Mouse (Mus musculus): Measurements from ENCODE around the gene C1qtnf3.

Gene C1qtnf3
- long read RNA-seq, experiment 1: 0 reads
- long read RNA-seq, experiment 2: 0 reads

DNA sequence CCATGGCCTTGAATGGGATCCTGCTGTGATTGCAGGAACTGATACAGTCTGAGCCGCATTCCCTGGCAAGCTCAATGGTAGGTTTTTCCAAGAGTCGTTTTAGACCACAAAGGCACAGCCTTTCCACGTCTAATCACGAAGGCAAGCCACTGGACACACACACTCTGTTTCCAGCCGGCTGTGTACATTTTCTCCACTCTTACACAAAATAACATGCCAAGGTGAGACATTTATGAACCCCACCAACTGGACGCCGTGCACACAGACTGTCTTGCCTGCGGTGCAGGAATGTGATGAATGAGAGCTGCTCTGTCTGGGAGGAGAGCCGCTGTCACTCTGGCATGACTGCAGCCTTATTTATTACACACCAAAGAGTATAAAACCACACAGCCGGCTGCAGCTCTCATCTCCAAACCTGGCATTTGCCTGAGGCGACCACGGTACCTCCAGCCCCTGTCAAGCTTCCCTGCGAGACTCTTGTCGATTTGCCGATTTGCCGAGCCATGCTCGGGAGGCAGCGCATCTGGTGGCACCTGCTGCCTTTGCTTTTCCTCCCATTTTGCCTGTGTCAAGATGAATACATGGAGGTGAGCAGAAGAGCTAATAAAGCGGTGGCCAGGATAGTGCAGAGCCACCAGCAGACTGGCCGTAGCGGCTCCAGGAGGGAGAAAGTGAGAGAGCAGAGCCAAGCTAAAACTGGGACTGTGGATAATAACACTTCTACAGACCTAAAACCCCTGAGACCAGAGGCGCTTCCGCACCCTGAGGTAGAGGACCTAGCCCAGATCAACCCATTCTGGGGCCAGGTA, at the start of gene C1qtnf3:
TSS of gene C1qtnf3 (plus strand) at position 382 of the 809 bp plus-strand sequence.
- intact Hi-C loops (cut with DNase I): no loop called here

DNA sequence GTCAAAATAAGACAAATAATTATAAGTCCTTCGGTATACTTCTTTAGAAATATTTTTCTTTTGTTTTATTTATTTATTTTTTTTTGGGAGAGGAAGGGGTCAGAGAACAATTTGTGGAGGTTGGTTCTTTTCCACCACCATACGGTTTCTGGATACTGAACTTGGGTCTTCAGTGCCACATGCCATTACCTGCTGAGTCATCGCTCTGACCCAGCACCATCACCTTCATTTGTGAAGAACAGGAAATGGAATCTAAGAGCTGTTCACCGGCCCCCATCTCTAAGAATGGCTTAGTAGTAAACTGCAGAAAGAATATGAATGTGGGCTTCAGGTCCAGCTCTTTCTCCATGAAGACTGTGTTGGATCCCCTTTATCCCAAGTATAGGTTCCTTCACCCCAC, 49.8 kb upstream of the C1qtnf3 start:
- intact Hi-C loops (cut with DNase I): no loop called here

DNA sequence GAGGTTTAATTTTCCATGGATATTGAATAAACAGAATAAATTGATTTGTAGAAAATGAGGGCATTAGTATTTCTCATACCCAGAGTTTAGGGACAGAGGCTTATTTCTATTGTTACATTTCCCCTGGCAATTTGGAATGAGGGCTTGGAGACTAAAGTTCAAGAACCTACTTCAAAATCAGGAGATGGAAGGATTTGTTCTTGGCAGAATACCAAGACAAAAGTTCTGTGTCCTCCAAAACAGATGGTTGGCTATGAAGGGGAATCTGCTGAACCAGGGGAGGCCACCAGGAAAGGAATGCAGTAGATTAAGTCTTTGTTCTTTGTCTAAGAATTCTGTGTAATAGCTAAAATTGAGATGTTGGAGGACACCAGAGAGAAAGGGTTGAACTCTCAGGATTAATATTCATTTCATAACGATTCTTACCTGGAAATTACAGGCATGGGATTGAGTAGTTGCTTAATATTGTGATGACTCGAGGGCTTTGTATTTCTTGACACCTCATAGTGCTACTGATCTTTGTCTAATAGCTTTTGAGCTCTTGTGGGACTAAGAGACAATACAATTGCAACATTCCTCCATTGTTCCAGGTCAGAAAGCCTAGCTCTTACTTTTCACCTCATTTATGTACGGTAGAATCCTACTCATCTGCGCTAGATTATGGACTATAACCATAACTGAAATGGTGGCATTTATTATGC, 35.4 kb upstream of the C1qtnf3 start:
- intact Hi-C loops (cut with DNase I): no loop called here

DNA sequence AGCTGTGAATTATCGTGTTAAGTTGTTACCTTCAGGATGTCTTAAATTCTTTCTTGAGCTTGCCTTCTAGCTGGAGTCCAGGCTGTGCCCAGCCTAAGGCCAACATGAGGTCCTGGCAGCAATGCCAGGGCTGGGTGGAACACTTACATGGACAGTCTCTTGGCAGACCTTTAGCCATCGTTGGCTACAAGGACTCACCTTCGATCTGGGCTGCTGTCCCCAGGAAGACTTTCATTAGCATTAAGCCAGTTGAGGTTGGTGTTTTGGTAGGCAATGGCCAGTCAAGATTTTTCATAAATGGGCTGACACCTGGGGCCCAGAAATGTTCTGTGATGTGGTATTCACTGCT, 34.8 kb upstream of the C1qtnf3 start:
- intact Hi-C loops (cut with DNase I): no loop called here

- intact Hi-C loops (cut with DNase I): loop anchor here (5.0 kb wide), 4 partner anchors 72 to 462 kb away; partner anchors contain the start of gene Rxfp3
Observed at GRCm38 (mm10) chr15:10920212-10920611, 31.9 kb upstream of the C1qtnf3 start.

DNA sequence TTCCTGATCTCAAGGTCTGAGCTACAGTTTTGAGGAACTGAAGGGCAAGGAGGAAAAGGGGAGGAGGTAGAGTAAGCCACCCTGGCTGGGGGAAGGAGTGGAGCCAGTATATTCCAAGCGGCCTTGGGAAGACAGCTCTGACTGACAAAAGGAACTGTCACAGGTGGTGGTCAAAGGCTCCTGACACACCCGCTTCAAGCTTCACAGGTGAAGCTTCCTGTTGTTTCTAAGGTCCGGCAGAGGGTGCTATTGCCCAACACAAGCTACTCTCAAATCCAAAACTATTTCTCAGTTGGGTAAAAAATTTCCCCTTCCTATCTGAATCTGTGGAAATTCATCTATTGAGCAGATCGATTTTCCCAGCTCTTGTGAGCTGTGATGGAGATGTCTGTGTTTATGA, 31.1 kb upstream of the C1qtnf3 start:
- intact Hi-C loops (cut with DNase I): loop anchor here (5.0 kb wide), 4 partner anchors 71 to 461 kb away; partner anchors contain the start of gene Rxfp3

- intact Hi-C loops (cut with DNase I): loop anchor here (5.0 kb wide), 4 partner anchors 70 to 460 kb away; partner anchors contain the start of gene Rxfp3
Observed at GRCm38 (mm10) chr15:10922061-10922460, 30.1 kb upstream of the C1qtnf3 start.

GRCm38 (mm10) chr15:10922570-10922969, 29.6 kb upstream of the C1qtnf3 start:
- intact Hi-C loops (cut with DNase I): loop anchor here (5.0 kb wide), 4 partner anchors 70 to 460 kb away; partner anchors contain the start of gene Rxfp3

DNA sequence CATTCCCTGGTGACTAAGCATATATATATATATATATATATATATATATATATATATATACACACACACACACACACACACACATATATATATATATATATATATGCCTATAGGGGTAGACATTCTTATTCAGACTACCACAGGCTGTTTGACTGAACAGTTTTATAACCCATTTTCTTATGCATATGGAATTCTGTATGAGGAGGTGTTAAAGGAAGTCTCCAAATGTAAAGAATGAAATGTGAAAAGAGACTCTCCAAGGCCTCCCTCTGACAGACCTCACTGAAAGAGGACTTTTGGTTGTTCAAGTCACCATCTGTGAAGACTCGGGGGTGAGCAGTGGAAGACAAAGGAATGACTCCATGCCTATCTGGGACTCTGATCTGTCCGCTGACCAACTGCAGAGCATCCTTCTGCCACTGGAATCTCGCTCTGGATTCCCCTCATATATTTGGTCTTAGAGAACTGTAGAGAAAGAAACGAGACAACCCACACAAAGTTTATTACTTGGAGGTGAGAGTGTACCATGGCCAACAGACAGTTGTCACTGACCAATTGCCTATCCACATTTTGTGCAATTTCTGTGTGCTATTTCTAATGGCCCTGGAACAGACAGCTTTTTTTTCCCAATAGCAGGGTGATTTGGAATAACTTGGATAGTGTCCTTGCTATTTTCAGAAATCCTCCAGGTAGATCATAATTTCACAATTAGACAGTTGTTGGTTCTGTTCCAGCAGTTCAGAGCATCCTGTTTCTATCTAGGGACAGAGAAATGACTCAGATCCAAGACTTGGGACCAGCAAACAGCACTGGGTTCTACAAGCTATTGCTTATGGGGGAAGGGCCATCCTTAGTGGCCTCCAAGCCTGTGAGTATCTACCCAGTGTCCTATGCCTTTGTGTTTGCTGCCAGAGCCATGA, 28.8 kb upstream of the C1qtnf3 start:
- intact Hi-C loops (cut with DNase I): loop anchor here (5.0 kb wide), 4 partner anchors 69 to 459 kb away; partner anchors contain the start of gene Rxfp3

DNA sequence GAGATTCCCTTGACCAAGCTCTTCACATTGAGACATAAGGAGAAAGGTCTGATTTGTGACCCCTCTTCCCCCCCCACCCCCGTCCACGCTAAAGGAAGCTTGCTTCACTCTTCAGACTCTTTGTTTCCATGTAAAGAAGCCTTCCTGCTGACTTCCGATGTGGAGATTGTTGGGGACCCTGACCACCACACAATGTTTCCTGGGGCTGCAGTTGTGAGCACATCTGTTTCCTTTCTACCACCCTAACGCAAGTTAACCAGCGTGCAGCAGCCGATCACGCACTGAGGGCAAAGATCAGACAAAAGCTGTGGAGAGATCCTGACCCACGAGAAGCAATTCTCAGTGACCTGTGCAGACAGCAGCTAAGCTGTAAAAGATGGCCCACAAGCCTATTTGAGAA, 24.8 kb upstream of the C1qtnf3 start:
- intact Hi-C loops (cut with DNase I): no loop called here

- intact Hi-C loops (cut with DNase I): no loop called here
Observed at GRCm38 (mm10) chr15:10928633-10929270, 23.4 kb upstream of the C1qtnf3 start.

- intact Hi-C loops (cut with DNase I): no loop called here
Observed at GRCm38 (mm10) chr15:10933930-10934329, 18.2 kb upstream of the C1qtnf3 start.

GRCm38 (mm10) chr15:10940148-10941108, 11.7 kb upstream of the C1qtnf3 start:
- intact Hi-C loops (cut with DNase I): no loop called here

- intact Hi-C loops (cut with DNase I): no loop called here
Observed at GRCm38 (mm10) chr15:10941901-10942300, 10.2 kb upstream of the C1qtnf3 start.

- intact Hi-C loops (cut with DNase I): no loop called here
Observed at GRCm38 (mm10) chr15:10947852-10948251, 4.3 kb upstream of the C1qtnf3 start.

DNA sequence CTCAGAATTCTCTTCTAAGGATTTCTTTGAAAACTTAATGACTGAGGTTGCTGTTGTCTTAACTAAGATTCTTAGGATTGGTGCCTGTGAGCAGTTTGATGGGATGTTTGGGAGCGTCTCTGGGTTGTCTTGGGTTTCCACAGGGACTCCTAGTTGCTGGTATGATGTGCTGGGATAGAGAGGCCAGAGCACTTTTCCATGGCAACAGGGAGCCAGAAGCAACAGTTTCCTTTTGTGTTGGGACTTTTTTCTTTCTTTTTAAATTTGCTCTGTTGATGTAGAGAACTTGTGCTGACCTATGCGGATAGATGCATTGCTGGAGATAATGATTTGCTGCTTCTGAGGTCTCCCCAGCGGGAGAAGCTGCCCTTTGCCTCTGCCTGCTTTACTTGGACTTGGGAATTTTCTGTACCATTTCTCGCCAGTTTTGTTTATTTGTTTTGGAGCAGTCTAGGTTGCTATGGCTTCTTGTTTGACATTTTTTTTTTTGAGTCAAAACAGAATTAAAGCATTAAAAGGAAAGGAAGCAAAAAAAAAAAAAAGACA, 701 bp downstream of the C1qtnf3 start:
- intact Hi-C loops (cut with DNase I): no loop called here

DNA sequence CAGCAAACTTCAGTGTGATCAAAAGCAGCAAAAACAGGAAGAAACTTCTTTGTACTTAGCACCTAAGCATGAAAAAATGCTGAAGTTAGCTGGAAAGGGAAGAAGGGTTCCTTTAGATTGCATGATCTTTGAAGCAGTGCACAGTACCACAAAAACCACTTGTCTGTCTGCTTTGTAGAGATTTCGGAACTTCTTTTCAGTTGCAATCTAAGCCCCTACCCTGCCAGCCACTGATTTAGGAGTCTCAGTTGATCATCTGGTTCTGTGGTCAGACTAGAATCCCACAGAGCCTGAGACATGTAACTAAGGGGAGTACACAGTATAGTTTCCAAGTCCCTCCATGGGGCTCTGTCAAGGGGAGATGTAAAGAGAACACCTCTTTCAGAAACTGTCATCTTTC, 1.3 kb downstream of the C1qtnf3 start:
- intact Hi-C loops (cut with DNase I): no loop called here

DNA sequence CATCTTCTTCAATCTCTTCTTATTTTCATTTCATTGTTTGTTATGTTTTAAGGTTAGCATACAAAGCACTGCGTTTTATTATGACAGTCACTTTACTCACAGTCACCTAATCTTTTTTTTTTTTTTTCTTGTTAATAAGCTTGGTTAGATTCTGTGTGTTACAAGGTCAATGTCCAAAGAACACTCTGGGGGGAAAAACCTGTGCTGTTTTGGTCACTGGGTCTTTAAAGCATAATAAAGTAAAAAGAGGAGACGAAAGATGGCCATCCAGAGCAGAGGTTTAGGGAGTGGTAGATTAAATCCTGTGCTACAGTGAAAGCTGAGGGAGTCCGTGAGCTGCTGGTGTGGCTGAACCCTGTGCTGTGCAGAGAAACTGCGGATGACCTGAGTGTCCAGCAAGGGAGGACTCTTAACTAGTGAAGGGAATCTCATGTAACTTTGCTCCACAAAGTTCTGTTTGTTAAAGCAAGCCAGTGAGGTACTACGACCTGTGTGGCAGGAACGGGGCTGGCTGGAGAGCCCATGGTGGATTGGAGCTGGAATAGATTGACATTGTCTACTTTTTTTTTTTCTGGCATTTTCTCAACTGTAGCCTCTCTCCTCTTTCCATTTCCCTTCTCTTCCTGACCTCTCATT, 2.4 kb downstream of the C1qtnf3 start:
- intact Hi-C loops (cut with DNase I): no loop called here

DNA sequence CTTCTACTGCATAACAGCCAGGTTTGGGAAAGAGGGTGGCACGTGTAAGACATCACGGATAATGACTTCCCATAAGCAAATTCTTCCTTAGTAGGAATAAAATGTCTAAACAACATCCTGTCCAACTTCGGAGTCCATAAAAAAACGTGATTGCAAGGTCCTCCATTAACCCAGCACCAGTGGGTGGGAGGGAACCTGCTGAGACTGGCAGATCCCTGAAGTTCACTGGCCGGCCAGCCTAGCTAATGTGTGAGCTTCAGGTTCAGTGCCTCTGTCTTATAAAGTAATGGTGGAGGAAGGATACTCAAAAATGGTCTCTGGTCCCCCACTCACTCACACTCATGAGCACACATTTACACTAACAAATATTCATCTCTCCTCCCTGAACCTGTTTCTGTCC, 3.0 kb downstream of the C1qtnf3 start:
- intact Hi-C loops (cut with DNase I): no loop called here

Measured in adrenal gland (tissue).